In the genomic region with DNA sequence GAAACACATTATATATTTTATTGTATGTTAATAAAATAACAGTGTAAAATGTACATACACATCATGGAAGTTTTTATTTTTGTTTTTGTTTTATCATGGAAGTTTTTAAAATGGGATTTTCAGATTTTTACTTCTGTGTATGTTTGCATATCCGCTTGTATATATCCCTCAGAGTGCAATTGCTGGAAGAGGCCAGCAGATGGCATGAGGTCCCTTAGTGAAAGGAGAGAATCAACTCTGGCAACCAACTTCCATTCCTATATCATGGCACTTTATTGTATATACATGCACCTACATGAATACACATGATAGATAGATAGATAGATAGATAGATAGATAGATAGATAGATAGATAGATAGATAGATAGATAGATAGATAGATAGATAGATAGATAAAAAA, we compare ENCODE assay signal across 11 mouse cellular contexts. TPM values are rescaled to one million over a fixed set of nuclear protein-coding genes. Genes with fewer than 3 reads are reported as not detected.
DNase-seq lines count a peak whose midpoint lies in the region; ATAC-seq and TF ChIP-seq lines count a peak whose summit lies in the region.
"Had no signal": no experiment of that assay in that cellular context is flagged by ENCODE, and none has a peak within 500 bp of the region (broad histone marks: within the 10 kb centered on the region; RNA-seq: fewer than 3 reads in every experiment).

No protein-coding gene starts in this region.

- WGBS in forebrain, embryonic 14.5 days = 98% methylated on average over 1 of the region's 1 CpGs
- 95% methylated on average over 1 of the region's 1 CpGs for WGBS in forebrain, embryonic 10.5 days
- WGBS in liver, embryonic 11.5 days = 84% methylated on average over 1 of the region's 1 CpGs
- 94% methylated on average over 1 of the region's 1 CpGs for WGBS in forebrain, embryonic 12.5 days

- H3K27ac ChIP-seq in forebrain, embryonic 14.5 days (ENCODE audit: low read depth, low read length) = no peak overlapping the region
- H3K27ac ChIP-seq in forebrain, embryonic 10.5 days = no peak overlapping the region
- no peak overlapping the region for H3K27ac ChIP-seq in liver, embryonic 11.5 days (ENCODE audit: low read depth, low read length)
- no peak overlapping the region for H3K27ac ChIP-seq in MEL (ENCODE audit: control insufficient read depth, low read depth, low read length)
- no peak overlapping the region for H3K27ac ChIP-seq in forebrain, embryonic 12.5 days
- H3K27ac ChIP-seq: embryonic facial prominence, embryonic 13.5 days; heart, embryonic 13.5 days had no signal

- H3K4me2 ChIP-seq in forebrain, embryonic 14.5 days (ENCODE audit: low read length) = no peak overlapping the region
- no peak overlapping the region for H3K4me2 ChIP-seq in liver, embryonic 11.5 days
- no peak overlapping the region for H3K4me2 ChIP-seq in forebrain, embryonic 12.5 days
- H3K4me2 ChIP-seq: embryonic facial prominence, embryonic 13.5 days; heart, embryonic 13.5 days had no signal

- no peak overlapping the region for H3K9ac ChIP-seq in forebrain, embryonic 14.5 days (ENCODE audit: low read length)
- no peak overlapping the region for H3K9ac ChIP-seq in liver, embryonic 11.5 days (ENCODE audit: low read depth, low read length)
- H3K9ac ChIP-seq in MEL (ENCODE audit: control insufficient read depth, low read depth, low read length, poor library complexity, severe bottlenecking) = no peak overlapping the region
- no peak overlapping the region for H3K9ac ChIP-seq in forebrain, embryonic 12.5 days
- H3K9ac ChIP-seq: embryonic facial prominence, embryonic 13.5 days; heart, embryonic 13.5 days had no signal

- peaks cover 9% of the 10 kb centered on the region; the same call in 1 of the 2 replicates for H3K4me1 ChIP-seq in forebrain, embryonic 14.5 days (ENCODE audit: control insufficient read depth, insufficient read depth, low read length)
- H3K4me1 ChIP-seq in forebrain, embryonic 10.5 days = peaks cover 9% of the 10 kb centered on the region
- 0 out of 2 replicates have a peak, but pooled peaks cover 6% of the 10 kb centered on the region for H3K4me1 ChIP-seq in liver, embryonic 11.5 days (replicated peaks; ENCODE audit: control insufficient read depth, insufficient read depth, low read length)
- H3K4me1 ChIP-seq in MEL (ENCODE audit: control insufficient read depth in 1 of 2, insufficient read depth in 2 of 2, low read length in 2 of 2) = no peaks in the 10 kb centered on the region
- peaks cover 8% of the 10 kb centered on the region for H3K4me1 ChIP-seq in forebrain, embryonic 12.5 days

- H3K27me3 ChIP-seq in forebrain, embryonic 14.5 days (replicated peaks; ENCODE audit: control insufficient read depth, insufficient read depth, low read length) = no peaks in the 10 kb centered on the region
- H3K27me3 ChIP-seq in forebrain, embryonic 10.5 days (ENCODE audit: poor library complexity, severe bottlenecking) = no peaks in the 10 kb centered on the region
- H3K27me3 ChIP-seq in liver, embryonic 11.5 days (replicated peaks; ENCODE audit: control insufficient read depth, insufficient read depth, low read length) = no peaks in the 10 kb centered on the region
- no peaks in the 10 kb centered on the region for H3K27me3 ChIP-seq in MEL (ENCODE audit: control insufficient read depth in 1 of 2, insufficient read depth in 2 of 2, low read length in 2 of 2)
- no peaks in the 10 kb centered on the region for H3K27me3 ChIP-seq in forebrain, embryonic 12.5 days
- H3K27me3 ChIP-seq: embryonic facial prominence, embryonic 13.5 days; heart, embryonic 13.5 days had no signal

- H3K36me3 ChIP-seq in forebrain, embryonic 14.5 days (ENCODE audit: control insufficient read depth, insufficient read depth, low read length) = peaks cover 71% of the 10 kb centered on the region
- H3K36me3 ChIP-seq in forebrain, embryonic 10.5 days (replicated peaks) = peaks cover 87% of the 10 kb centered on the region
- H3K36me3 ChIP-seq in liver, embryonic 11.5 days (ENCODE audit: control insufficient read depth, insufficient read depth, low read length) = peaks cover 16% of the 10 kb centered on the region
- H3K36me3 ChIP-seq in MEL (ENCODE audit: control insufficient read depth in 1 of 2, insufficient read depth in 2 of 2, low read length in 2 of 2) = no peaks in the 10 kb centered on the region; a peak in 2 of 4 replicates
- H3K36me3 ChIP-seq in forebrain, embryonic 12.5 days (replicated peaks) = peaks cover 66% of the 10 kb centered on the region

- no peaks in the 10 kb centered on the region for H3K9me3 ChIP-seq in forebrain, embryonic 14.5 days (replicated peaks; ENCODE audit: control insufficient read depth, low read length)
- peaks cover 11% of the 10 kb centered on the region; the same call in 1 of the 2 replicates for H3K9me3 ChIP-seq in forebrain, embryonic 10.5 days
- no peaks in the 10 kb centered on the region for H3K9me3 ChIP-seq in liver, embryonic 11.5 days (ENCODE audit: control insufficient read depth, low read length)
- H3K9me3 ChIP-seq in MEL (replicated peaks; ENCODE audit: insufficient read depth, low read length) = no peaks in the 10 kb centered on the region
- H3K9me3 ChIP-seq in forebrain, embryonic 12.5 days = 0 out of 2 replicates have a peak, but pooled peaks cover 3% of the 10 kb centered on the region
- H3K9me3 ChIP-seq: heart, embryonic 13.5 days had no signal

- ATAC-seq in forebrain, embryonic 14.5 days = no peak
- no peak for ATAC-seq in liver, embryonic 11.5 days (replicated peaks; ENCODE audit: low FRiP score)
- peak; percentile 69; the same call in 1 of the 2 replicates for ATAC-seq in megakaryocyte progenitor cell, adult 5-6 weeks (replicated peaks; ENCODE audit: poor library complexity)
- ATAC-seq in erythroblast, adult 5-6 weeks (replicated peaks; ENCODE audit: low FRiP score, poor library complexity, severe bottlenecking) = no peak
- no peak for ATAC-seq in forebrain, embryonic 12.5 days (ENCODE audit: low FRiP score)

- no peak overlapping the region for H3K4me3 ChIP-seq in forebrain, embryonic 14.5 days (ENCODE audit: low read depth, low read length)
- no peak overlapping the region for H3K4me3 ChIP-seq in forebrain, embryonic 10.5 days
- no peak overlapping the region for H3K4me3 ChIP-seq in liver, embryonic 11.5 days (ENCODE audit: low read depth, low read length)
- H3K4me3 ChIP-seq in MEL (ENCODE audit: control insufficient read depth in 1 of 2, insufficient read depth in 1 of 2, low read depth in 2 of 2, low read length in 2 of 2) = no peak overlapping the region
- H3K4me3 ChIP-seq in forebrain, embryonic 12.5 days (replicated peaks) = no peak overlapping the region
- H3K4me3 ChIP-seq: embryonic facial prominence, embryonic 13.5 days; heart, embryonic 13.5 days had no signal

- TF ChIP-seq RAD21 in MEL (IDR thresholded peaks at IDR 0.05; ENCODE audit: low read depth, low read length) = peak; percentile 15; the same call in 1 of the 2 replicates

- peak in 2 of 3 experiments; percentile 12 to 44; a peak in 2 of 6 replicates for TF ChIP-seq CTCF in MEL (IDR thresholded peaks at IDR 0.05 in 2 of 3, conservative IDR thresholded peaks at IDR 0.05 in 1 of 3; ENCODE audit: control insufficient read depth in 1 of 3, insufficient read depth in 1 of 3, low read depth in 2 of 3, low read length in 3 of 3, poor library complexity in 1 of 3, severe bottlenecking in 1 of 3)

- no peak for TF ChIP-seq EP300 in MEL (IDR thresholded peaks at IDR 0.05; ENCODE audit: low read depth in 1 of 2, low read length in 2 of 2)

- TF ChIP-seq POLR2A in MEL (IDR thresholded peaks at IDR 0.05; ENCODE audit: control insufficient read depth in 1 of 2, insufficient read depth in 1 of 2, low read depth in 1 of 2, low read length in 2 of 2, poor library complexity in 1 of 2) = no peak

- H3K79me2 ChIP-seq in MEL (ENCODE audit: control insufficient read depth, insufficient read depth, low read length, poor library complexity) = no peaks in the 10 kb centered on the region

- DNase-seq in forebrain, embryonic 14.5 days (ENCODE audit: low spot score) = peak; percentile 36
- DNase-seq in forebrain, embryonic 10.5 days (ENCODE audit: extremely low spot score, low spot score) = no peak
- DNase-seq in liver = peak; percentile 16
- DNase-seq in liver, embryonic 11.5 days (ENCODE audit: low spot score) = no peak
- DNase-seq in MEL (ENCODE audit: low read depth, low spot score) = peak; percentile 43
- DNase-seq: right cerebral cortex, adult 18-20 months had no signal

TF ChIP-seq in MEL, 35 proteins besides CTCF, POLR2A, EP300 and RAD21:
- TF ChIP-seq UBTF (IDR thresholded peaks at IDR 0.05; ENCODE audit: borderline replicate concordance, insufficient read depth, low read depth, low read length) (no peak), GABPA (IDR thresholded peaks at IDR 0.05; ENCODE audit: low read depth, low read length) (no peak), TAL1 (IDR thresholded peaks at IDR 0.05; ENCODE audit: low read length) (no peak), CHD1 (IDR thresholded peaks at IDR 0.05; ENCODE audit: low read depth, low read length) (no peak), MYB (IDR thresholded peaks at IDR 0.05; ENCODE audit: low read depth, low read length) (no peak), USF2 (IDR thresholded peaks at IDR 0.05; ENCODE audit: borderline replicate concordance in 1 of 2, insufficient read depth in 1 of 2, low read depth in 1 of 2, low read length in 2 of 2) (no peak), SMC3 (IDR thresholded peaks at IDR 0.05; ENCODE audit: low read depth, low read length) (peak; percentile 28; the same call in 1 of the 2 replicates)

RNA-seq across cellular contexts. Expression of a gene that starts 34.4 kb away (rescaled TPM):
- polyA plus RNA-seq in forebrain, embryonic 14.5 days (2014; fragmentation: Nextera tagmentation; extraction: Ambion mirVana) = 101 and 132 TPM in 2 replicates
- 55.9 and 59.8 TPM in 2 replicates for polyA plus RNA-seq in forebrain, embryonic 10.5 days (2016; fragmentation: Nextera tagmentation; extraction: Ambion mirVana)
- 13.9 and 14.8 TPM in 2 replicates for polyA plus RNA-seq in liver, embryonic 11.5 days (2014; fragmentation: Nextera tagmentation; extraction: Ambion mirVana)
- 8.8 and 9.1 TPM in 2 replicates for total RNA-seq in MEL (2012; rRNA removed)
- 10 to 100 TPM; 16.3 to 20.2 TPM for polyA plus RNA-seq in MEL (2012; ENCODE audit: insufficient read depth in 1 of 2, insufficient read length in 2 of 2, low read depth in 1 of 2, low replicate concordance in 2 of 2, missing spikeins in 1 of 2)
- 18.6 and 21.5 TPM in 2 replicates for total RNA-seq in megakaryocyte progenitor cell, adult 5-6 weeks (2015)
- total RNA-seq in megakaryocyte progenitor cell, adult 5-6 weeks (2017) = 25.9 and 28.4 TPM in 2 replicates
- total RNA-seq in erythroblast, adult 5-6 weeks (2015; ENCODE audit: low replicate concordance) = 8.8 and 10.0 TPM in 2 replicates
- 7.2 and 14.1 TPM in 2 replicates for total RNA-seq in erythroblast, adult 5-6 weeks (2017; ENCODE audit: low replicate concordance)
- polyA plus RNA-seq in forebrain, embryonic 12.5 days (2016; fragmentation: Nextera tagmentation; extraction: Ambion mirVana) = 123 and 124 TPM in 2 replicates

Comparison
In these comparisons a context has a peak if more than half of its experiments do, and no peak if none do; other contexts are left out.
1. DNase-seq: peak in forebrain, embryonic 14.5 days (single experiment), liver (single experiment) and MEL (single experiment); none in forebrain, embryonic 10.5 days (single experiment) and liver, embryonic 11.5 days (single experiment).